Mouse (Mus musculus) adrenal gland, postnatal 0 days (tissue): ENCODE results near the gene Cmtm5. TPM values are rescaled to one million over a fixed set of nuclear protein-coding genes. Genes with fewer than 3 reads are reported as not detected.
A peak's percentile ranks its signal among the peaks of the same experiment; 100 is the strongest.

Source experiments
- microRNA-seq: library from miRNA; unstranded; fragments of <30 nt; microRNA quantifications from one replicate; pipeline ENCODE4, GENCODE M21; 2016; ENCODE audit warnings: borderline replicate concordance; ENCODE audit not compliant: insufficient number of aligned reads
- polyA plus RNA-seq: library from polyadenylated mRNA; unstranded; fragments of >200 nt; fragmentation: Nextera tagmentation; extraction: Ambion mirVana; gene quantifications from 2 replicates; pipeline ENCODE4 v1.2.1, GENCODE M21; 2015

Cmtm5 gene
- polyA plus RNA-seq: 5.5 and 12.5 TPM in 2 replicates

DNA sequence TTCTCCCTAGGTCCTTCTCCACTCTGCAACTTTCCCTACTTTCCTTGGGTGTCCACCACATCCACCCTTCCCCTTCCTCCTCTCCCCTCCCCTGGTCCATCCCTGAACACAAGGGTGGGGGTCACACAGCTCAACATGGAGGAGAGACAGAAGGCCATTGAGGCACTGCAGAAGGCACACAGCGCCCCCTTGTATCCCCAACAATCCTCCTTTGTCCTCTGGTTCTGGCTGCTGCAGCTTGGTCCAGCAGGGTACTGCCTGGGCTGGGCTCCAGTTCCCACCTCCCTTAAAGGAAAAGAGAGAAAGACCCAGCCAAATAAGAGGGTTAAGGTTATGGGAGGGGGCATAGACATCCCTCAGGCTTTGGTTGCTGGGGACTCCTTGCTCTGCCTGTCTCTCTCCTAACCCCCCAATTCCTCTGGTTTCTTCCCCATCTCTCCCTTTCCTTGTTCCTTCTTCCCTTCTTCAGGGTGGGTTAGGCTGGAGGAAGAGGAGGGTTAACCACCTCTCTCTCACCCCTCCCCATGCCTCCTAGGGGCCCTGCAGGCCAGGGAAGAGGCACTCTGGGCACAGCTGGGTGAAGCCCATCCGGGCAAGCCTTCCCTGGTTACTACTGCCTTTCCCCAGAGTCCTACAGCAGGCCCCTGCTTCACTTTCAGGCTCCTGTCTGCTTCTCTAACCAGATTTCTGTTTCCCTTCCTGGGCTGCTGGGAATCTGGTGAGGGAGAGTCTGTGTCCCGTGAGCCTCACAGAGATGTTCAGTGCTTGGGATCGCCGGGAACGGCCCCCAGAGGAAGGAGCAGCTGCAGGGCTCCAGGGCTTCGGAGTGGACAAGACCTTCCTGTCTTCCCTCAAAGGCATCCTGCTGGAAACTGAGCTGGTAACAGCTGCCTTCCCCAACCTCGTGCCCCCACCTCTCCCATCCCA, at the start of gene Cmtm5:
Gene Cmtm5, plus strand, starts transcription at position 358 of the 927 bp plus-strand sequence.

DNA sequence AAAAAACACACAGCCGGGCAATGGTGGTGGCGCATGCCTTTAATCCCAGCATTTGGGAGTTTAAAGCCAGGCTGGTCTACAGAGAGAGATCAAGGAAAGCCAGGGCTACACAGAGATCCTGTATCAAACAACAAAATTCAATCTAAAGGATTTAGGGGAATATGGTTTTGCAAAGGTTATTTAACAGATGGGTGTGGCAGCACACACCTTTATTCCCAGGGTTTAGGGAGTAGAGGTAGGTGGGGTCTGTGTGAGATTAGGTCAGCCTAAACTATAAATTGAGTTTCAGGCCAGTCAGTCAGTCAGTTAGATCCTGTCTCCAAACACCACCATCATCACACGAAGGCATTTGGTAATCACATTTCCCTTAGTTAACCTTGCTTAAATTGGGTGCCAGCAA, 43.9 kb upstream of the Cmtm5 start, which contains the start of gene Pabpn1:
Gene Pabpn1, plus strand, starts transcription at position 301 of the 400 bp plus-strand sequence.

DNA sequence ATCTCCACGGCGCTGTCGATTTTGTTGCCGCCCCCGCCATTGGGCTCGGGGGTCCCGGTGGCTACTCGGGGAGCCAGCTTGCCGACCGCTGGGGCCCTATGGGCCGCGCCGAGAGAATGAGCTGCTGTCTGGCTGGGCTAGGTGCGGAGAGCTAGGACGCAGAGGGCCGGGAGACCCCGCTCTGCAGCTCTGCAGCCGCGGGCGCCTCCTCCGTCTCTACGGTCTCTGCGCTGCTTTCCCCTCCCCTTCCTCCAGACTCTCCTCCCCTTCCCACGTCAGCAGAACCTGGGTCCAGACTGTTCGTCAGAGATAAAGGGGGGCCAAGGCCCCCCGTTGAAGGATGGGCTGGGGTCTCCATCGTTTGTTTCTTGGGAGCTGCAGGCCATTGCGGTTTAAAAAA, 23.2 kb upstream of the Cmtm5 start, which contains the start of gene Slc22a17:
Gene Slc22a17, minus strand, starts transcription at position 247 of the 400 bp plus-strand sequence.

DNA sequence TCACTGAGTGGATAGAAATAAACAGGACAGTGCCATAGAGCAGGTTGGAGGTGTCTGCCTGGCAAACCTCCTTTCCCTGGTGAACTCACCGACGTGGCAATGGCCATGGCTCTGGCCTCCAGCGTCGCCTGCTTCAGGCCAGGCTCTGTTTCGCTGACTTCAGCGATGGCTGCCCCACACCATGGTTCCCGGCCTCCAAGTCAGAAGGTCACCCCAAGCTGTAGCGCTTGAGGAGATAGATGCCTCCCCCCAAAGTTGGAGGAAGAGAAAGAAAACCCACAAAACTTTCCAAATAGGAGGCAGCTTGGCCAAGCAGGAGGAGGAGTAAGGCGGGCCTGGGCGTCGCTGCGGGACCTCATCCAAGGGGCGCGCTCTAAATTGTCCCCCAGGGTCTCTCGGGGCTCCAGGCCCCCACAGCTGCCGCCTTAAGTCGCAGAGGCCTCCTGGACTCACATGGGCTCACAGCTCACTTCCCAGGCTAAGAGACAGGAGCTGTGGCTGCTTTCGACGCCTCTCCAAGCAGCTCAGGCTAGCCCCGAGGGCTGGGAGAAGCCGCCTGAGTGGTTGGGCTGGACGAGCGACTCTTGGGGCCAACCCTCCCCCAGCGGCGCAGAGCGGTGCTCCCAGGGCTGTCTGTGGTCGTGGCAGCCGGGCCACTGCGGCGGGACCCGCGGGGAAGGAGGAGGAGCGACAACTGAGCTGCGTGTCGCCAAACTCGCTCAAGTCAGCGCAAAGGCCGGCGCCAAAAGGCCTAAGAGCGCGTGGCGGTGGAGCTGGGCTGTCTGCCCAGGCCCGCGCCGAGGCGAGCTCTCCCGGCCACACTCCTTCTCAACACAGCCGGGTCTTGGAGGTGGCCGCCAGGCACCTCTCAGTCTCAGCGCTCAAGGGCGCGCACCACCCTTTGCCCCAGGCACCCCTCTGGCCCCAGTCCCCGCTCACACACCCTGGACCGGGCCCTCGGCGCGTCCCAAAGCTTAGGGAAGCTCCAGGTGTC, 10.4 kb upstream of the Cmtm5 start, which contains the start of gene Efs:
Gene Efs, minus strand, starts transcription at position 778 of the 994 bp plus-strand sequence.

DNA sequence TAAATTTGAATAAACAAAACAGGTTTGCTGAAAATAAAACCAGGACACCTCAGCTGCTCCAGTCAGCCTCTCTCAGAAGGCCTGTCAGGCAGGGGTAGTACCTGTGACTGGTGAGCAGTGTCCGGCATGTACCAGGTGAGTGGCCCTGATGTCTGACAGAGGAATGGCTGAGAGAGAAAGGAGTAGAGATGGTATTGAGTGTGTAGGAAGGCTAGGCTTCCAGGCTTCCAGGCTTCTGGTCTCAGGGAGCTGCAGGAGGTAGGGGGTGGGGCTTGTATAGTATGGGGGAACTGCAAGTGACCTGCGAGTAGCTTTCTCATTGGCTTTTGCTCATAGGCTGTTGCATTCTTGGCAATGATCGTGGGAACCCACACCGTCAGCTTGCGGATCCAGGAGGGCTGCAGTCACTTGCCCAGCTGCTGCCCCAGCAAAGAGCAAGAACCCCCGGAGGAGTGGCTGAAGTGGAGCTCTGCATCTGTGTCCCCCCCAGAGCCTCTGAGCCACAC, 3.4 kb upstream of the Cmtm5 start, which contains the start of gene Il25:
Gene Il25, plus strand, starts transcription at position 51 of the 506 bp plus-strand sequence.

DNA sequence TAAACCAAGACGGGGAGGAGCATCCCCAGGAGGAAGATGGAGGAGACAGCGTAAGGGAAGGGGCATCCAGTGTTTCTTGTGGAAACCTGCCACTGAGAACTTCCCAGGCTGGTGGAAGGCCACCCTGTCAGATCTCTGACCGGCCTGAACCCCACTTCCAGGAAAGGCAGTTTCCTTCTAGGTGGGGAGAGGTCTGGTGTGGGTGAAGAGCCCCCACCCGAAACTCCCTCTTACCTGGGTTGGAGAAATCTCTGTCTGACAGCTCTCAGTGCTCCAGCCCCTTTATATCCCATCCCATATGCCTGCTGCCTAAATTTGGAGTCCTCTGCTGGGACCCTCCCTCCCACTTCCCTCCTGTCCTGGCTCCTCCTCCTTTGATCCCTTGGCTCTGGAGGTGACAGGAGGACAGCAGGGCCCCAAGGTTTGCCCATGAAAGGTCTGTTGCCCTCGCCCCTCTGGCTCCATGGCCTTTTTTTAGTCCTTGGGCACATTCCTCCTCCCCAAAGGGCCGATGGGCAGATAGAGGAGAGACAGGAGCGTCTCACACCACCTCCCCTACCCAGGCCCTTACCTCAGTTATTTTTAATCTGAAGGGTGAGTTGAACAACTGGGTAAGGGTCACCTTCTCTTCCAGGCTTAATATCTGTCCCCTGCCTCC, 30.4 kb downstream of the Cmtm5 start, which contains the start of gene Myh6:
Gene Myh6, minus strand, starts transcription at position 608 of the 658 bp plus-strand sequence.

DNA sequence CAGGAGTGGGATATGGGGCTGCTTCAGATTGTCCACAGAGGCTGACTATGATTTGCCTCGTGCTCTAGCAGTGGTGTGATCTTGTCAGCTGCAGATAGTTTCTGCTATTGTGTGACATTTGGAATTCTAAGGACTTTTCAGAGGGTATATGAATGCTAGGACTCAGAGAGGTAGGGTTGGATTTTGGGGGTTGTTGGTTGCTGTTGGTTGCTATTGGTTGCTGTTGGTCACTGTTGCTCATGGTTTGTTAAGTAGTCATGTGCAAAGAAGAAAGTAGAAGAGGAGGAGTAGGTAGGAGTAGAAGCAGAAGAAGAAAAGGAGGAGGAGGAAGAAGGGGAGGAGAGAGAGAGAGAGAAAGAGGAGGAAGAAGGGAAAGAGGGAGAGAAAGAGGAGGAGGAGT, 40.6 kb downstream of the Cmtm5 start, which contains the start of gene Gm17428:
Gene Gm17428, plus strand, starts transcription at position 301 of the 400 bp plus-strand sequence.

Small RNA genes lying within 50 kb of the gene (microRNA-seq; reads per million reads assigned to microRNA genes)
- gene Mir208a: not detected
- 4.2 reads per million, percentile 3 among the genes with 10 or more reads in this experiment for gene Mir208b

Other genes with a start within 250 kb of the Cmtm5 start
- gene Acin1, start 249.3 kb upstream of the Cmtm5 start, polyA plus RNA-seq: 49.4 and 65.2 TPM in 2 replicates
- 0.11 and 0.19 TPM in 2 replicates for gene Gm29776, start 237.4 kb upstream of the Cmtm5 start, polyA plus RNA-seq
- 0.77 and 1.2 TPM in 2 replicates for gene Cebpe, start 224.1 kb upstream of the Cmtm5 start, polyA plus RNA-seq
- 16.5 and 30.8 TPM in 2 replicates for gene Slc7a8, start 154.3 kb upstream of the Cmtm5 start, polyA plus RNA-seq
- 1.1 and 1.5 TPM in 2 replicates for gene Rnf212b, start 122.1 kb upstream of the Cmtm5 start, polyA plus RNA-seq
- 5.6 and 9.5 TPM in 2 replicates for gene Homez, start 65.3 kb upstream of the Cmtm5 start, polyA plus RNA-seq
- gene Ppp1r3e, start 58.7 kb upstream of the Cmtm5 start, polyA plus RNA-seq: 1.6 and 1.8 TPM in 2 replicates
- gene Bcl2l2, start 52.9 kb upstream of the Cmtm5 start, polyA plus RNA-seq: 3.2 and 4.3 TPM in 2 replicates
- 2.8 TPM in 1 of 2 replicates, not detected in the other for gene Gm20521, start 52.8 kb upstream of the Cmtm5 start, polyA plus RNA-seq
- gene Pabpn1, start 43.8 kb upstream of the Cmtm5 start, polyA plus RNA-seq: 56.6 and 88.0 TPM in 2 replicates
- gene Slc22a17, start 23.1 kb upstream of the Cmtm5 start, polyA plus RNA-seq: 47.4 and 48.2 TPM in 2 replicates
- 10.4 and 13.2 TPM in 2 replicates for gene Efs, start 10.1 kb upstream of the Cmtm5 start, polyA plus RNA-seq
- 0.32 TPM in 1 of 2 replicates, not detected in the other for gene Il25, start 3.6 kb upstream of the Cmtm5 start, polyA plus RNA-seq
- gene Myh6, start 30.7 kb downstream of the Cmtm5 start, polyA plus RNA-seq: 1.1 and 3.5 TPM in 2 replicates
- gene Gm17428, start 40.7 kb downstream of the Cmtm5 start, polyA plus RNA-seq: not detected in 2 replicates
- 1.7 and 2.2 TPM in 2 replicates for gene Myh7, start 58.4 kb downstream of the Cmtm5 start, polyA plus RNA-seq
- 77.4 and 82.0 TPM in 2 replicates for gene Ngdn, start 79.2 kb downstream of the Cmtm5 start, polyA plus RNA-seq
- gene Zfhx2, start 156.1 kb downstream of the Cmtm5 start, polyA plus RNA-seq: 4.4 and 6.0 TPM in 2 replicates
- gene Thtpa, start 158.5 kb downstream of the Cmtm5 start, polyA plus RNA-seq: 13.7 and 16.6 TPM in 2 replicates
- 10.0 and 17.4 TPM in 2 replicates for gene Ap1g2, start 170.3 kb downstream of the Cmtm5 start, polyA plus RNA-seq
- 3.6 and 7.0 TPM in 2 replicates for gene Jph4, start 180.7 kb downstream of the Cmtm5 start, polyA plus RNA-seq